In genomic region chr9:54181330-54181729, GRCm38 (mm10) we compare ENCODE assay signal across 10 mouse cellular contexts.
A peak's percentile ranks its signal among the peaks of the same experiment; 100 is the strongest.
DNase-seq lines count a peak whose midpoint lies in the region; ATAC-seq and TF ChIP-seq lines count a peak whose summit lies in the region.
"Had no signal": no experiment of that assay in that cellular context is flagged by ENCODE, and none has a peak within 500 bp of the region (broad histone marks: within the 10 kb centered on the region; RNA-seq: fewer than 3 reads in every experiment).

No protein-coding gene starts in this region.

- no peaks in the 10 kb centered on the region for H3K27me3 ChIP-seq in testis, adult 2 months (ENCODE audit: control insufficient read depth, insufficient read depth, low read length)
- H3K27me3 ChIP-seq: hindbrain, embryonic 15.5 days; neural tube, embryonic 13.5 days had no signal

- H3K36me3 ChIP-seq in testis, adult 2 months (ENCODE audit: control insufficient read depth, insufficient read depth, low read length), result no peaks in the 10 kb centered on the region
- H3K36me3 ChIP-seq: hindbrain, embryonic 15.5 days; neural tube, embryonic 13.5 days had no signal

- peak; percentile 72 for ATAC-seq in common myeloid progenitor, adult 5-6 weeks (replicated peaks; ENCODE audit: low read depth, poor library complexity, severe bottlenecking)

- H3K27ac ChIP-seq in testis, adult 2 months (ENCODE audit: control insufficient read depth, insufficient read depth, low read depth, low read length), result no peak overlapping the region
- H3K27ac ChIP-seq in layer of hippocampus, adult 2 months, result no peak overlapping the region
- H3K27ac ChIP-seq: hindbrain, embryonic 15.5 days; neural tube, embryonic 13.5 days had no signal

- no peak for TF ChIP-seq CTCF in testis, adult 2 months (IDR thresholded peaks at IDR 0.05; ENCODE audit: control insufficient read depth, insufficient read depth, insufficient replicate concordance, low read depth, low read length)
- TF ChIP-seq CTCF in layer of hippocampus, adult 2 months (conservative IDR thresholded peaks at IDR 0.05), result peak; percentile 87

- intact Hi-C loops in gastrocnemius, postnatal 36 days (cut with DNase I), result loop anchor here (5.0 kb wide), 2 partner anchors 141 to 156 kb away; no protein-coding TSS in a partner anchor

- peaks cover 2% of the 10 kb centered on the region; the same call in 1 of the 2 replicates for H3K4me1 ChIP-seq in testis, adult 2 months (ENCODE audit: control insufficient read depth, insufficient read depth, low read length)
- H3K4me1 ChIP-seq: hindbrain, embryonic 15.5 days; neural tube, embryonic 13.5 days had no signal

- no peak for TF ChIP-seq POLR2A in testis, adult 2 months (IDR thresholded peaks at IDR 0.05; ENCODE audit: control insufficient read depth, low read depth, low read length)

- H3K4me3 ChIP-seq in testis, adult 2 months (ENCODE audit: control insufficient read depth, low read depth, low read length), result peak overlapping the region; percentile 32
- no peak overlapping the region for H3K4me3 ChIP-seq in layer of hippocampus, adult 2 months
- H3K4me3 ChIP-seq: hindbrain, embryonic 15.5 days; neural tube, embryonic 13.5 days had no signal

- peak; percentile 29 for DNase-seq in gastrocnemius, adult 18-20 months (ENCODE audit: low spot score)
- DNase-seq in gastrocnemius, postnatal 36 days, result no peak
- DNase-seq in testis, postnatal 14 days (ENCODE audit: low spot score), result no peak
- DNase-seq in layer of hippocampus, adult 2 months (ENCODE audit: low spot score in 2 of 2), result peak; percentile 60 to 74
- DNase-seq in ovary, postnatal 36 days (ENCODE audit: low spot score), result peak; percentile 35
- DNase-seq in B cell, adult 2 months, result no peak

Comparison
In these comparisons a context has a peak if more than half of its experiments do, and no peak if none do; other contexts are left out.
1. DNase-seq: peak in gastrocnemius, adult 18-20 months (single experiment), layer of hippocampus, adult 2 months (2 of 2) and ovary, postnatal 36 days (single experiment); none in gastrocnemius, postnatal 36 days (0 of 2), testis, postnatal 14 days (single experiment) and B cell, adult 2 months (0 of 2).